Mouse (Mus musculus): Measurements from ENCODE around the gene Ptp4a2. TPM values are rescaled to one million over a fixed set of nuclear protein-coding genes. Genes with fewer than 3 reads are reported as not detected.
"Not testable (repeated sequence)": the region's sequence is repeated elsewhere in the genome, so short reads cannot be mapped to it uniquely, and the experiment has no call there.

Ptp4a2 gene
- 353 and 378 TPM in 2 replicates for polyA plus RNA-seq (2015; fragmentation: Nextera tagmentation; extraction: Ambion mirVana)

DNA sequence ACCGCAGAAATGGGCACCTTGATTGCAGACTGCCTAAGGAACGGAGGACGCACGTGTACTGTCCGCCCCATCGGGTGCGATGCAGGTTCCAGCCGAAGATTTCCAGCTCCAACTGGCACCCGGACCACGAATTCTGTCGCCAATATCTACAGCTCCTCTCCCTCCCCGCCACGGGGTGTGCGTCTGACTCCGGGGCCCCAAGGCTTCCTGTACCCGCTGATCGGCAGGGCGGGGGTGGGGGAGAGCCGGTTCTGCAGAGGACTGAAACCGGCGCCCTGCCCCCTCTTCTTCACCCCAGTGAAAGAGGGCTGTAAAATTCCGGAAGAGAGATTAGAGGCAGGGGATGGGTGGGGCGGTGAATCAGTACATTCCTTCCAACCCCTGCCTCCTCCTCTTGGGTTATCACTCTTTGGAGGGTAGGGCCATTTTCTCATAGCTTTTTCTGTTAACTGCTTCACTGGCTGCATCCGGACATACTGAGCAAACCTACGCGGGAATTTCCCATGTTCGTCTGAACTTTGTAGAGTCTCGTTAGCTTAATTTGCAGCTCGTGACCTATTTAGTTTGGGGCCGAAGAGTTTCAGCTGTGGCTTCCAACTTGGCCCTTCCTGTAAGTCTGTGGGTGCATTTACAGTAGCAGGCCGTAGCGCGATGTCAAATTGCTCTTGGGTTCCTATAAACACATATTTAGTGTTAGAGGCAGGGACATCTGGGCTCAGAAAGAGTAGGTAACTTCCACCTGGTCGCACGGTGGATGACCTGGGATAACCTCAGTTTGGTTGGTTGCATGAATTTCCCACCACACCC lies at the start of gene Ptp4a2:
Gene Ptp4a2 (plus strand): TSS at position 422 of the 807 bp plus-strand sequence.
- H3K9me3 ChIP-seq, result no peaks in the 10 kb centered on the region
- peak within 1 kb of the TSS; percentile 86 for H3K4me2 ChIP-seq
- 9% methylated on average over 35 of the region's 35 CpGs for WGBS
- H3K4me3 ChIP-seq, result peak within 1 kb of the TSS; percentile 48
- peak; percentile 84 for ATAC-seq (ENCODE audit: borderline replicate concordance, extremely low read depth, low FRiP score, low TSS enrichment)
- H3K36me3 ChIP-seq, result no peaks in the 10 kb centered on the region
- peak within 1 kb of the TSS; percentile 81 for H3K27ac ChIP-seq
- H3K9ac ChIP-seq, result peak within 1 kb of the TSS; percentile 49
- peaks cover 14% of the 10 kb centered on the region for H3K4me1 ChIP-seq
- no peaks in the 10 kb centered on the region for H3K27me3 ChIP-seq

DNA sequence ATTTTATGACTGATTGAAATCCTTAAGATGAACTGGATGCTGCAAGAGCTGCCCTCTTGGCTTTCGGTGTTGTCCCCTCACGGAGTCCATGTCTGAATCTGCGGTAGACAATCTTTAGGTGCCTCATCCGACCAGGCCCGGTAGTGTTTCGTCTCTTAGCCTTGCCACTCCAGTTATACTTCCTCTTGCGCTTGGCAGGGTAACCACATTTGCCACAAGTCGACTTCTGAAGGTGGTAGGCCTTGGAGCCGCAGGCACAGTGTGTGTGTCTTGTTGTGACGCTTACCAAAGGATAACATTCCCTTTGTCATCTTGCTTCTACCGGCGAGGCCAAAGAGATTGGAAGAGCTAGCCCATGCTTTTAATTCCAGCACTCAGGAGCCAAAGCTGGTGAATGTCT lies 49.4 kb upstream of the Ptp4a2 start:
- Histone ChIP-seq H3K9me3 (no peaks in the 10 kb centered on the region), H3K4me1 (no peaks in the 10 kb centered on the region), H3K4me2 (no peak overlapping the region), H3K4me3 (no peak overlapping the region), H3K27ac (no peak overlapping the region), H3K9ac (no peak overlapping the region), H3K36me3 (no peaks in the 10 kb centered on the region), H3K27me3 (no peaks in the 10 kb centered on the region)
- 90% methylated on average over 12 of the region's 12 CpGs for WGBS
- no peak for ATAC-seq (ENCODE audit: borderline replicate concordance, extremely low read depth, low FRiP score, low TSS enrichment)

DNA sequence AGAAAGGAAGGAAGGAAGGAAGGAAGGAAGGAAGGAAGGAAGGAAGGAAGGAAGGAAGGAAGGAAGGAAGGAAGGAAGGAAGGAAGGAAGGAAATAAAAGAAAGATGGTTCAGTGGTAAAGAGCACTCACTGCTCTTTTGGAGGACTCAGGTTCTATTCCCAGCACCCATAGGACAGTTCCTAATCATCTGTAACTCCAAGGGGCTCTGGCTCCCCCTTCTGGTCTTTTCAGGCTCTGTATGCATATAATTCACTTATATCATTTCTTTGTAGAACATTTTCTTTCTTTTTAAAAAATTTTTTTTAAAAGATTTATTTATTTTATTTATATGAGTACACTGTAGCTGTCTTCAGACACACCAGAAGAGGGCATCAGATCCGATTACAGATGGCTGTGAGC lies 48.5 kb upstream of the Ptp4a2 start:
- H3K27me3 ChIP-seq; H3K4me1 ChIP-seq; H3K4me2 ChIP-seq; H3K27ac ChIP-seq; H3K4me3 ChIP-seq; H3K9ac ChIP-seq; H3K36me3 ChIP-seq; ATAC-seq (ENCODE audit: borderline replicate concordance, extremely low read depth, low FRiP score, low TSS enrichment); H3K9me3 ChIP-seq: not testable (repeated sequence)
- 72% methylated on average over 1 of the region's 1 CpGs for WGBS

DNA sequence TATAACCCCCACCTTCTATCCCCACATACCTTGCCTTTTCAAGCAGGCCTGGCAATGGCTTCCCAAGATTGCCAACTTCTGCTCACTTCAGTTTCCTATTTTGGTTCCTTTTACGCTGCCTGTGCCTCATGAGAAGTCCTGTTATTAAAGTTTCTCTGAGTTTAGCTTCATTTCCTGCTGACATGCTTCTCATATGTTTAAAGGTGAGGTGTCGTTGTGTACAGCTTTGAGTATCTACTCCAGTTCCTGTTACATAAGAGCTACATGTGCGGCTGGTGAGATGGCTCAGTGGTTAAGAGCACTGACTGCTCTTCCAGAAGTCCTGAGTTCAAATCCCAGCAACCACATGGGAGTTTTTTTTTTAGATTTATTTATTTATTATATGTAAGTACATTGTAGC lies 45.7 kb upstream of the Ptp4a2 start:
- Histone ChIP-seq H3K4me2 (no peak overlapping the region), H3K4me1 (no peaks in the 10 kb centered on the region)

DNA sequence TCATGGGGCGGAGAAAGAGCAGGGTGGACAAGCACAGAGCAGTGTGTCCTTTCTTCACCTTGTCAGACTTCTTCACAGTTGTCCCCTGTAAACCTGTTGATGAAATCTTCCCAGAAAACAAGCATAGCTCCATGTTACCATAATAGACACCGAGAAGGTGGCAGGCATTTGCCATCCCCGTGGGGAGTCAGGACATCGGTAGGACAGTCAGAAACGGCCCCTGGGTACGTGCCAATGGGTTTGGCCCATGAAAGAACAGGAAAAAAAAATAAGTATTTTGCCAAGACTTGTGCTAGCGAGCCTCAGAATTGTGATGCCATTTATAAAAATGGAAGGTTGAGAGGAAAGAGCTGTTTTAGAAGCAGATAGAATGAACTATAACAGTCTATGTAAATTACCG lies 43.2 kb upstream of the Ptp4a2 start:
- no peak for ATAC-seq (ENCODE audit: borderline replicate concordance, extremely low read depth, low FRiP score, low TSS enrichment)
- Histone ChIP-seq H3K4me3 (no peak overlapping the region), H3K9me3 (no peaks in the 10 kb centered on the region), H3K36me3 (no peaks in the 10 kb centered on the region), H3K9ac (no peak overlapping the region), H3K4me2 (no peak overlapping the region), H3K27ac (no peak overlapping the region), H3K4me1 (peaks cover 9% of the 10 kb centered on the region; the same call in 1 of the 2 replicates), H3K27me3 (no peaks in the 10 kb centered on the region; the same call in 1 of the 2 replicates)
- 79% methylated on average over 8 of the region's 8 CpGs for WGBS

More for the DNA sequence above, 45.7 kb upstream of the Ptp4a2 start:
- no peaks in the 10 kb centered on the region for H3K27me3 ChIP-seq
- no peak overlapping the region for H3K27ac ChIP-seq
- ATAC-seq (ENCODE audit: borderline replicate concordance, extremely low read depth, low FRiP score, low TSS enrichment), result no peak
- H3K9ac ChIP-seq, result no peak overlapping the region
- no peaks in the 10 kb centered on the region for H3K9me3 ChIP-seq
- no peaks in the 10 kb centered on the region for H3K36me3 ChIP-seq
- no peak overlapping the region for H3K4me3 ChIP-seq
- WGBS, result 78% methylated on average over 3 of the region's 3 CpGs

DNA sequence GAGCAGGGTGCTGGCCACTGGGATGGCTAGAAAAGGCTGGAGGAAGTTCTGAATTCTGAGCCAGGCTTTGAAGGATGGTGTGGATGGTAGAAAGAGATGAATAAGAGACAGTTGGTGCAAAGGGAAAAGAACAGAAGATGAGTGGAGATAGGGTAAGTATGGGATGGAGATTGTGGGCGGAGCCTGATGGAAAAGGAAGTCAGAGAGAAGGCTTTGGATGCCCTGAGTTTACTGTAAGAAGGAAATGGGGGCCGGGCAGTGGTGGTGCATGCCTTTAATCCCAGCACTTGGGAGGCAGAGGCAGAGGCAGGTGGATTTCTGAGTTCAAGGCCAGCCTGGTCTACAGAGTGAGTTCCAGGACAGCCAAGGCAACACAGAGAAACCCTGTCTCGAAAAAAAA lies 42.3 kb upstream of the Ptp4a2 start:
- not testable (repeated sequence) for ATAC-seq (ENCODE audit: borderline replicate concordance, extremely low read depth, low FRiP score, low TSS enrichment); H3K27me3 ChIP-seq; H3K9me3 ChIP-seq; H3K9ac ChIP-seq; H3K27ac ChIP-seq; H3K4me3 ChIP-seq; H3K4me2 ChIP-seq; H3K4me1 ChIP-seq; H3K36me3 ChIP-seq
- 65% methylated on average over 3 of the region's 3 CpGs for WGBS

DNA sequence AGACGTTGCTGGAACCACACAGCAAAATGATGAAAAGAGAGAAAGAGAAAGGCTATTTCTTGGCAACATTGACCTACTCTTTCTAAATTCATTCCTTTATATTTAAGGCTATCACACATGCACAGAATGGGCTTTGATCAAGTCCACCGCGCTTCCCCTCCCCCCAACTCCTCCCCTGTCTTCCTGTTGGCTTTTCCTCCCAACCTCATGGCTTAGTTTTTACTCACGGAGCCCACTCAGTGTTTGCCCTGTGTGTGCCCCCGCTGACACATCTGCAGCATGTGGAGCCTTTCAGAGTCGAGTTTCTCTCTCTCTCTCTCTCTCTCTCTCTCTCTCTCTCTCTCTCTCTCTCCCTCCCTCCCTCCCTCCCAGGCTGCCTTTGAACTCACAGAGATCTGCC lies 40.4 kb upstream of the Ptp4a2 start:
- H3K9ac ChIP-seq, result no peak overlapping the region
- H3K4me3 ChIP-seq, result no peak overlapping the region
- 44% methylated on average over 6 of the region's 6 CpGs for WGBS
- ATAC-seq (ENCODE audit: borderline replicate concordance, extremely low read depth, low FRiP score, low TSS enrichment), result no peak
- no peak overlapping the region for H3K4me2 ChIP-seq
- peaks cover 9% of the 10 kb centered on the region; the same call in 1 of the 2 replicates for H3K4me1 ChIP-seq
- no peaks in the 10 kb centered on the region for H3K36me3 ChIP-seq
- no peaks in the 10 kb centered on the region; the same call in 1 of the 2 replicates for H3K27me3 ChIP-seq
- no peak overlapping the region for H3K27ac ChIP-seq
- no peaks in the 10 kb centered on the region for H3K9me3 ChIP-seq

DNA sequence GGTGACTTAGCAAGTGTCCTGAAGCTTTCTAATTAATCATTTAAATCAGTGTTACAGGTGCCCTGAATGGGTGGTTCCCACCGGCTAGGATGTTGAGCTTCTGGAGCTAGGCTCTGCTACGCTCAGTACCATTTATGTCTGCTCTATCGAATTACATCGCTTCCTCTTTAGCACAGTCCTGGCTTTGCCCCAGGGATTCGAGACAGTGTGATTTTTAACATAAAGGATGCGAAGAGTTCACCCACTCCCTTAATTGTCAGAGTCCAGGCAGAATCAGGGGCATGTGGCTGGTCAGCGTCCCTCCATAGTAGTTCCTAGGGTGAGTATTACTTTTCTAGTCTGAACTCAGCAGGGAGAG lies 39.7 kb upstream of the Ptp4a2 start:
- Histone ChIP-seq H3K4me2 (peak overlapping the region; percentile 34), H3K4me3 (0 out of 2 replicates have a peak overlapping the region, but pooled peaks have one; percentile 1), H3K27me3 (no peaks in the 10 kb centered on the region; the same call in 1 of the 2 replicates), H3K9ac (no peak overlapping the region), H3K4me1 (peaks cover 9% of the 10 kb centered on the region; the same call in 1 of the 2 replicates), H3K9me3 (no peaks in the 10 kb centered on the region), H3K36me3 (no peaks in the 10 kb centered on the region), H3K27ac (no peak overlapping the region)
- 30% methylated on average over 7 of the region's 7 CpGs for WGBS
- ATAC-seq (ENCODE audit: borderline replicate concordance, extremely low read depth, low FRiP score, low TSS enrichment), result no peak

DNA sequence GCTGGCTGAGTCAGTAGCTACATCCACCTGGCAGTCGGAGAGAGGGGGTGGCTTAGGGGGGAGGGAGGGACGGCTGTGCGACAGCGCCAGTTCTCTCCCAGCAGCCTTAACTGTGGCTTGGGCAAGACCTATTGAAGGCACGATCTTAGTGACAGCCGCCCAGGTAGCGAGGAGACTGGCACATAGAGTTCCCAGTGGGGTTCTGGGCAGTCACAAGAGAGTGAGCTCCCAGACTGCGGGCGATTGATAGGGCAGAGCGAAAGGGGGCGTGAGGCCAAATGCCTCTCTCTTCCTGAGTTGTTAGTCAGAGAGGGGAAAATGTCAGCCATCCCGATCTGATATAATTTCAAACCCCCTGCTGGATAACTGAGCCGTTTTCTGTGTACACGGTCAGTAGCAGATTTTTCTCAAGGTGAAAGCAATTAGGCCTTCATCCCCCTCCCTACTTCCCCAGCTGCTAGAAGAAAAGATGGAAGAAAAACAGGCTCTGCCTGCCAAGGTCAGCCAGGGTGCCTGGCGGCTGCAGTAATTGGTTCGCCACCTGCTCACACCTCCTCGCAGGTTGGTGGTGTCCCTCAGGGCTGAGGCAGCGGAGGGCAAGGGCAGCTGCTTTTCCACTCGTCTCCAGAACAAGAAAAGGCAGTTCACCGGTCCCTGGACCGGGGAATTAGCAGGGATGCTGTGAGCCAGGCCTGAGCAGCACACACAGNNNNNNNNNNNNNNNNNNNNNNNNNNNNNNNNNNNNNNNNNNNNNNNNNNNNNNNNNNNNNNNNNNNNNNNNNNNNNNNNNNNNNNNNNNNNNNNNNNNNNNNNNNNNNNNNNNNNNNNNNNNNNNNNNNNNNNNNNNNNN lies 39.1 kb upstream of the Ptp4a2 start:
- Histone ChIP-seq H3K27me3 (no peaks in the 10 kb centered on the region; the same call in 1 of the 2 replicates), H3K4me1 (peaks cover 9% of the 10 kb centered on the region; the same call in 1 of the 2 replicates), H3K4me3 (0 out of 2 replicates have a peak overlapping the region, but pooled peaks have one; percentile 1), H3K9me3 (no peaks in the 10 kb centered on the region), H3K9ac (no peak overlapping the region), H3K4me2 (peak overlapping the region; percentile 34), H3K36me3 (no peaks in the 10 kb centered on the region), H3K27ac (no peak overlapping the region)
- ATAC-seq (ENCODE audit: borderline replicate concordance, extremely low read depth, low FRiP score, low TSS enrichment), result peak; percentile 27; the same call in 1 of the 2 replicates
- WGBS, result 7% methylated on average over 21 of the region's 21 CpGs

DNA sequence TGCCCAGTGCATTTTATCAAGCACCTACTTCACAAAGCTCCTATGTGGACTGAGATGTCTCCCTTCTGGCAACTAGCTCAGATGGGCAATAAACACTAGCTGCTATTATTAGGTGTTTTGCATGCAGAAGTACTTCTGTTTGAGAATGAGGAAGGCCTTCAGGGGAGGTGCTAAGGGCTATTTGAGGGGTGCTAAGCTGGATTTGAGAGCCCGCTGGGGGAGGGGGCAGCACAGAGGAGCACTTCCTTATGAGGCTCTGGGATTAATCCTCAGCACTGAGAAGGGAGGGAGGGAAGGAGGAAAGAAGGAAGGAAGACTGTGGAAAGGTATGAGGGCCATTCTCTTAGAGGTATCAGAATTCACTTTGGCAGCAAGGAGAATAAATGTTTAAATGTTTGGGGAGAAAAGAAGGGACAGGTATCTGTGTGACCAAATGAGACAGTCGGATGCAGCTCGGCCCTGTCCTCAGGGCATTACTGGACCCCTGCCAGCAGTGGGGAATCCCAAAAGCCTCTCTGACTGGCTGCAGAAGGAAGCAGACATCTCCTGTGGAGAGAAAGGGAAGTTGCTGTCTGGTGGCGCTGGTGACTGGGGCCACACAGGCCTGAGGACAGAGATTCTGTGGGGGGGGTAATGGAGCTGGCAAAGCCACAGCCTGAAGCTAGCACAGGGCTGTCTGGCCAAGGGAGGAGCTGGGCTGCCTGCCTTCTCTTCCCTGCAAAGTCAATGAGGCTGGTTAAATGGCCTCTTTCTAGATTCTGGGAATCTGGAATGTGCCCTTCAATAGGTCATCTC lies 28.9 kb upstream of the Ptp4a2 start:
- Histone ChIP-seq H3K27me3 (no peaks in the 10 kb centered on the region), H3K9me3 (no peaks in the 10 kb centered on the region), H3K4me1 (peaks cover 13% of the 10 kb centered on the region), H3K9ac (no peak overlapping the region), H3K4me2 (no peak overlapping the region), H3K36me3 (no peaks in the 10 kb centered on the region), H3K27ac (peak overlapping the region; percentile 21; the same call in 1 of the 2 replicates), H3K4me3 (no peak overlapping the region)
- ATAC-seq (ENCODE audit: borderline replicate concordance, extremely low read depth, low FRiP score, low TSS enrichment), result peak; percentile 81
- WGBS, result 17% methylated on average over 4 of the region's 4 CpGs

DNA sequence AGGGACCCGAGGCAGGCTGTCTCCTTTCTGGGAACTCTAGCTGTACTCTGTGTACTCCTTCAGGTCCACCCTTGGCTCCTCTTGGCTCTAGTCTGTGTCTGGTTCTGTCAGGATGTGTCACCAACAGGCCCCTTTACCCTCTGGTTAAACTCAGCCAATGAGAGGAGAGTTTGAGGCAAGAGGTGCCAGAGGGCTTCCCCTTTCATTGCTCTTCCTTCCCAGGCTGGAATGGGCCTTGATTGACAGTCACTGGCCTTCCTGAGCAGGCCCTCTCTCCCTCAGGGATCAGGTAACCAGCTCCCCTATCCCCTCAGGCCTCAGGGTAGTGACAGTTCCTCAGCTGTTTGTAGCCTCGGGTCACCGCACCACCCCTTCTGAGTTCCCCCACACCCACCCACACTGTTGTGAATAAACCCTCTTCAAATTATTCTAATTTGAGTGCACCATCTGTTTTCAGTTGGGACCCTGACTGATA lies 28.1 kb upstream of the Ptp4a2 start:
- WGBS, result 36% methylated on average over 3 of the region's 3 CpGs
- Histone ChIP-seq H3K9ac (no peak overlapping the region), H3K4me2 (no peak overlapping the region), H3K27me3 (no peaks in the 10 kb centered on the region), H3K4me1 (peaks cover 13% of the 10 kb centered on the region), H3K27ac (no peak overlapping the region), H3K9me3 (no peaks in the 10 kb centered on the region), H3K36me3 (no peaks in the 10 kb centered on the region), H3K4me3 (no peak overlapping the region)
- ATAC-seq (ENCODE audit: borderline replicate concordance, extremely low read depth, low FRiP score, low TSS enrichment), result peak; percentile 35; the same call in 1 of the 2 replicates

Measured in lung, embryonic 15.5 days (tissue).